Mouse (Mus musculus) C2C12 (cell line): ENCODE results near the gene Ptgr1.

Source experiments
- CTCF ChIP-seq: IDR thresholded peaks from one replicate; pipeline ENCODE4 v1.5.1; 2011; ENCODE audit not compliant: control insufficient read depth, insufficient read depth, insufficient read length
- FOSL1 ChIP-seq: IDR thresholded peaks from one replicate; pipeline ENCODE4 v1.8.0; 2011; ENCODE audit warnings: mild to moderate bottlenecking, low read length; ENCODE audit not compliant: poor library complexity, insufficient read depth, severe bottlenecking
- MAX ChIP-seq: IDR thresholded peaks from one replicate; pipeline ENCODE4 v1.6.1; 2011; ENCODE audit warnings: mild to moderate bottlenecking, control low read depth
- MYOD1 ChIP-seq: IDR thresholded peaks from one replicate; pipeline ENCODE4 v1.6.1; 2011; ENCODE audit warnings: low read depth; ENCODE audit not compliant: control insufficient read depth, insufficient read length
- MYOG ChIP-seq: IDR thresholded peaks from one replicate; pipeline ENCODE4 v1.6.1; 2011; ENCODE audit not compliant: control insufficient read depth, insufficient read length; ENCODE audit errors: extremely low read depth
- USF1 ChIP-seq: IDR thresholded peaks from one replicate; pipeline ENCODE4 v1.6.1; 2011; ENCODE audit warnings: low read depth, mild to moderate bottlenecking, control low read depth, moderate library complexity

DNA sequence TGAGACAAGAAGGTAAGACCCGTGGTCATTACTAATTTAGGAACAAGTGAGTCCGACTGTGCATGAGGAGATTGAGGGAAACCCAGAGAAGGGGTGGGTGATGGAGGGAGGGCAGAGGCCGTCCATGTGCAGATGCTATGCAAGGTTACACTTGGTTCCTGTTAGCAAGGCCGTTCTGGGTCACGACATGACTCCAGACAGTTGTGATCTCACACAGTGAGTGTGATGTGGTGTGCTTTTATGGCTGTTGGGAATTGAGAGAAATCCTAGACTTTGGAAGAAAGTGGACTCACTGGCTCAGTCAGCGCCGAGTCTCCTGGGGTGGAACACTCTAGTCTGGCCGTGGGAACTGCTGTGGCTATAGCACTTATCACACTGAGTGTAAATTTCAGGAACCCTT is 19.3 kb upstream of the Ptgr1 start:
- no peak for TF ChIP-seq CTCF
- no peak for TF ChIP-seq MAX
- TF ChIP-seq MYOD1: no peak
- no peak for TF ChIP-seq MYOG
- no peak for TF ChIP-seq USF1
- TF ChIP-seq FOSL1: no peak
